Mouse (Mus musculus) naive thymus-derived CD4-positive, alpha-beta T cell, adult 2 months (primary cell): ENCODE results near the gene Ube2b.
A peak's percentile ranks its signal among the peaks of the same experiment; 100 is the strongest.

Experiments used
- DNase-seq: peaks from one replicate; pipeline ENCODE4 v3.0.0-alpha.2; 2011; ENCODE audit warnings: low read depth

Ube2b gene

DNA sequence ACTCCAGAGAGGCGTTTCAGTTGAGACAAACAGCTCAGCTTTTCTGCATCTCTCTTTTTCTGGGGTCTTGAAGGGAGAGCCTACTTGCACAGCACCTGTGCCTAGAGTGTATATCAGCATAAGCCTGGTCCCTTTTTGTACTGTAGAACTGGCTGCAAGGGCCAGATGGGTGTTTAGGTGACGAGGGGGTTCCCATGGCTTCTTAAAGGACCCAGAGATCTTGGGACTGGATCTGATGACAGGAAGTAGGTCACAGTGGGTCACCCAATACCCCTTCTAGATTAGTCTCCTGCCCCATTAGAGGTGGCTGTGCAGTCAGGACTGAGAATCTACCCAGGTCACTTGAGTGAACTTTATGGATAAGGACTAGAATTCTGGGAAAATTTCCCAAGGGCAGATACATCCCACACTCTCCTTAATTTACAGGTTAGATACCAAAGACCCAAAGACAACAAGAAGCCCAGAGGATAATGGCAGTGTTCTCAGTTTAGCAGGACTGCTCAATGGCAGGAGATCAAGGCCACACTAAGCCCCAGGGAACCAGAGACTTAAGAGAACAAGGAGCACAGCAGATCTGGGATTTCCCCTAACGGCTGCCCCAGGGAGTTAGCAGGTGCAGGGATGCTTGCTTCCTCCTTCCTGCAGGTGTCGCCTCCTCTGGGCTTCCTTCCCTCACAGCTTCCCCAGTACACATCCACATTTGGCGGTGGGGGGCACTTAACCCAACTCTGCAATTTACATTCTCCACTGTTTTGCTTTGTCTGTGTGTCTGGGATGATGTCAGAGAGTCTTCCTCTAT, 64.7 kb downstream of the Ube2b start:
- peak; percentile 69 for DNase-seq
